Mouse (Mus musculus) T-helper 1 cell (primary cell): ENCODE results near the gene Dctn2.
"Not testable (repeated sequence)": the region's sequence is repeated elsewhere in the genome, so short reads cannot be mapped to it uniquely, and the experiment has no call there.

Experiments used
- in situ Hi-C: fragments of 300-600 bp; cut with MboI, MseI; formaldehyde crosslinking; loops from one replicate; pipeline ENCODE4 v1.15.1; 2025; ENCODE audit warnings: high pct_unique_total_duplicates

Gene Dctn2

DNA sequence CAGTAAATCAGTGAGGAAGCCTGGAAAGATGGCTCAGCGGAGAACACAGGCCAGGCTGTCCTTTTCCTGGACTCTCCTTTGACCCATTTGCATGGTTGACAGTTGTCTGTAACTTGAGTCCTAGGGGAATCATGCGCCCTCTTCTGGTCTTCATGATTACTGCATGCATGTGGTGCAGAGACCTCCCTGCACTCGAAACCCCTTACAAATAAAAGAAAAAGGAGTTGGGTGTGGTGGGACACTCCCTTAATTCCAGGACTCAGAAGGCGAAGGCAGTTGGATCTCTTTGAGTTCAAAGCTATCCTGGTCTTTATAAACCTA, 46.1 kb downstream of the Dctn2 start:
- in situ Hi-C loops: no loop called here

DNA sequence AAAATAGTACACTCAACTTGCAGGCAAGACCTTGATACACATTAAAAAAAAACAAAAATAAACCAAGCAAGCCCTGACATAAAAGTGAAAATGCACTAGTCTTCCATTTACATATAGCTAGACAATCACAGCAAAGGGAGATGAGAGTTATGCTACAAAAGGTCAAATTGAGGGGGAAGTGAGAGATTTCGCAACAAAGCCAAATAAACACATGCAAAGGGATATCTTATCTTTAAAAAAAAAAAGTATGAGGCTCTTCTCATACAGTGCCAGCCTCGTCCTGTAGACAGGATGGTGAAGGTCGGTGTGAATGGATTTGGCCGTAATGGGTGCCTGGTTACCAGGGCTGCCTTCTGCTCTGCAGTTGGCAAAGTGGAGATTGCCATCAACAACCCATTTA, 46.7 kb downstream of the Dctn2 start:
- in situ Hi-C loops: no loop called here

DNA sequence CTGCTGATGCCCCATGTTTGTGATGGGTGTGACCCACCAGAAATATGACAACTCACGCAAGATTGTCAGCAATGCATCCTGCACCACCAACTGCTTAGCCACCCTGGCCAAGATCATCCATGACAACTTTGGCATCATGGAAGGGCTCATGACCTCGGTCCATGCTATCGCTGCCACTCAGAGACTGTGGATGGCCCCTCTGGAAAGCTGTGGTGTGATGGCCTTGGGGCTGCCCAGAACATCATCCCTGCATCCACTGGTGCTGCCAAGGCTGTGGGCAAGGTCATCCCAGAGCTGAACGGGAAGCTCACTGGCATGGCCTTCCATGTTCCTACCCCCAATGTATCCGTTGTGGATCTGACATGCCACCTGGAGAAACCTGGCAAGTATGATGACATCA, 47.3 kb downstream of the Dctn2 start:
- in situ Hi-C loops: not testable (repeated sequence)

DNA sequence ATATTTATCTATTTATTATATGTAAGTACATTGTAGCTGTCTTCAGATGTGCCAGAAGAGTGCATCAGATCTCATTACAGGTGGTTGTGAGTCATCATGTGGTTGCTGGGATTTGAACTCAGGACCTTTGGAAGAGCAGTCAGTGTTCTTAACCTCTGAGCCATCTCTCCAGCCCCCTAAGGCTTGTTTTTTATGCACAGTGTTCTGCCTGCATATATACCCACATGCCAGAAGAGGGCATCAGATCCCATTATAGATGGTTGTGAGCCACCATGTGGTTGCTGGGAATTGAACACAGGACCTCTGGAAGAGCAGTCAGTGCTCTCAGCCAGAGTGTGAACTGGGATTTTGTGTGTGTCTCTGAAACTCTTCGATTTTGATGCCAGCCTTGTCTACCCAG, 48.8 kb downstream of the Dctn2 start:
- in situ Hi-C loops: loop anchor here (5.0 kb wide), 1 partner anchor 1307 kb away; no protein-coding TSS in a partner anchor

DNA sequence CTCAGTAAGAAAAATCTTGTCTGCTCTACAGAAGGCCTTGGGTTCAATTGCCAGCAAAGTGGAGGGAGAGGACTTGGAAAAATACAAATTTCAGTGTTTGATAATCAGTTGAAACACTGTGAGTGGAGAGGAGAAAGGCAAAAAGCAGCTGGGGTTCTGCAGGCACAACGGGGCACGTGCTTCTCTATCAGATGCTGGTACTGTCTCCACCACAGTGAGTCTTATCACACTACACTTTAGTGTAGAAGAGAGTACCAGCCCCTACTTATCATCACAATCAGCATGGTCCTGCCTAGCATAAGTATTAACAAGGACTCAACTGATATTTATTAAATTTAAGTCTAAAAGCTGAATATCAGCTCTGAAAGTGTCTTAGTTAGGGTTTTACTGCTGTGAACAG, 51.1 kb downstream of the Dctn2 start:
- in situ Hi-C loops: loop anchor here (5.0 kb wide), 1 partner anchor 1305 kb away; no protein-coding TSS in a partner anchor

DNA sequence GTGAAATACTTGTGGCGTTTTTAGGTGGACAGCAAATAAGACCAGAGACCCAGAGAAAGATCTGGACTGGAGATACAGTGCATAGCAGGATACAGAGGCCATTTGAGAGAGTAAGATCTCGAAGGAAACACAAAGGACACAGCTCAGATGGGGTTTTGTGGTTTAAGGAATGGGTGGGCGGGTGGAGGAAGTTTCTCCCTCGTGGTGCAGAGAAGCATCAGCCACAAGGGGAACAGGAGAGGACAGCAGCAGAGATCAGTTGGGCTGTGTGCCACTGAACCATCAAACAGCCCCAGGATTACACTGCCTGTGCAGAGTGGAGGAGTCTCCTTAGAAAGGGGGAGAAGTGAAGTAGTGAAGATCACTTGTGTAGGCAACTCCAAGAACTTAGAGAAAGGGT, 51.8 kb downstream of the Dctn2 start:
- in situ Hi-C loops: loop anchor here (5.0 kb wide), 1 partner anchor 1304 kb away; no protein-coding TSS in a partner anchor

DNA sequence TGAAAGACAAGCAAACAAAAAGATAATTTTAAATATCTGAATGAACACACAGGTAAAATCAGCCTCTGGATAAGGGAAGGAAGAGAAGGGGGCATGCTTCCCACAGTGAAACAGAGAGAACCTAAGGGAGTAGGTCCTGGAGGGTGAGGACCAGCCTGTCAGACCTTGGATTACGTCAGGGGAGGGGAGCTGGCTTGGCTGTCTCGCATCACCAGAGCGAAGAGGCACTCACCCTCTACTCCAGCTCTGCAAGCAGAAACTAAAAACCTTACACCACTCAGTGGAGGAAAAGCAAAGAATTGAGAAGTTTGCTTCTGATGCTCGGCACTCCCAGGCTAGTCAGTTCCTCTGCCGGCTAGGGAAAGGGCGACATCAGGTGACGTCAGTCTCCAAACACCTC, 53.8 kb downstream of the Dctn2 start:
- in situ Hi-C loops: loop anchor here (5.0 kb wide), 1 partner anchor 1302 kb away; no protein-coding TSS in a partner anchor

DNA sequence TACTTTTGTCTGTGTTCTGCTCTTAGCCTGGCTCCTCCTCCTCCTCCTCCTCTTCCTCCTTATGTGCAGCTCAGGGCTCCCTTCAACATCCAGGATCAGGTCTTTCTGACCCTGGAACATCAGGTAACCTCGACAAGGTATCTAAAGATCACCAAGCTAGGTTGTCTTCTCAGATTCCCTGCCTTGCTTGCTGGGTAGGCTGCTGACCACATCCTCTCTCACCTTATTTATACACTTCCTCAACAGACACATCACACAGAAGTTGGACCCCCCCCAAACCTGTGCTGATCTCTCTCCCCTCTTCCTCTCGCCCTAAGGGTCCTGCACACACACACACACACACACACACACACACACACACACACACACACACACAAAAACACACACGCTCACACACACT, 55.5 kb downstream of the Dctn2 start, which contains the start of gene Arhgap9:
Gene Arhgap9, plus strand, starts transcription at position 344 of the 400 bp plus-strand sequence.
- in situ Hi-C loops: no loop called here

DNA sequence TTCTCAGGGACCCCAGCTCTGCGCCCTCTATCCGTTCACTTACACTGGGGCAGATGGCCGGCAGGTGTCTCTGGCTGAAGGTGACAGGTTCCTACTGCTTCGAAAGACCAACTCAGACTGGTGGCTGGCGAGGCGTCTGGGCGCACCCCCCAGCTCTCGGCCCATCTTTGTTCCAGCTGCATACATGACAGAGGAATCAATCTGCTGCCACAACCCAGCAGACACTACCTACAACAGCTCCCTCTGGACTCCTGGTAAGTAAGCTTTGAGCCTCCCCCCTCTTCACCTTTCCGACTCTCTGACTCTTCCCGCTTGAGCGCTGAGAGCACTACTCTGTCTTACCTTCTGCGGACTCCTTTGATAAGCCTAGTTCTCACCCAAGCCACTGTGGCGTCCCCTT, 56.0 kb downstream of the Dctn2 start:
- in situ Hi-C loops: no loop called here

DNA sequence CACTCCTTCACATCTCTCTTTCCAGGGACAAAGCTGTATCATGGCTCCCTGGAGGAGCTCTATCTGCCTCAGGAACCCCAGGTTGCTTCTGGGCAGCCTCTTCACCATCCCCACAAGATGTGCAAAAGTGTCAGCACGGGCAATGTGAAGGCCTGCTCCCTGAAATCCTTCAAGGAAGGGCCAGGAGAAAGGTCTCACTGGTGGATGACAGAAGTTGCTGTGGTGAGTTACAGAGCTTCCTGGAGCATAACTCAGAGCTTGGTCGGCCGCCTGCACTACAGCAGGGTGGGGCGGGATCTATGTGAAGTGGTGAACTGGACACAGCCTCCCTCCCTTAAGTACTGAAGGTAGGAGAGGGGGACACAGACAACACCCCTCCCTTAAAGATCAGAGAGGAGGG, 56.5 kb downstream of the Dctn2 start:
- in situ Hi-C loops: no loop called here

DNA sequence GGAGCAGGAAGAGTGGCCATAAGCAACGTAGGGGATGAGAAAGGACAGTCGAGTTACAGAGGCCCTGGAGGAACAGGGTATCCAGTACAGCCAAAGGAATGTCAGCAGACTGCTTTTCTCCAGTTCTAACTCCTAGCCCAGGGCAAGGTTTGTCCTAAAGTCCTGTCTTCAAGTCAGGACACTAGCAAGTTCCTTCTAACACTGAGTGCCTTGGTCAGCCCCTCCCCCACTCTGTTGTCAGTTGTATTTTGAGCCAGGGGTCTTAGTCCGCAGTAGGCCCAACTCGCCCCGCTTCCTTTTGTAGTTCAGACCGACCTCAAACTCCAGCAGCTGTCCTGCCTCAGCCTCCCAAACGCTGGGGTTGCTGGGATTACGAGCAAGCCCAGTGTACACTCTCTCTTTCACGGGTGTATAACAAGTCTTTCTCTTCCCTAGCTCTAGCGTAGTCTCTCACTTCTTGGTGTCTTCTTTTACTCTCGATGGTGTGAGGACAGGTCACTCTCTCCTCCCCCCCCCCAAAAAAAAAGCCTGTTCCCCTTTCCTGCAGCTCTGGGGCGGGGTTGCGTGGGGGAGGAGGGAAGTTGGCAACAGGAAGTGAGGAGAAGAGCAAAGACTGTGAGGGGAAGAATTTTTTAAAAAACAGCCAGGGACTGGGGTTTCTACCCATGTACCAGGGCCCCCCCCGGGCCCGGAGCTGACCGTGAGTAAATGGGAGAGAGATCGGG, 57.1 kb downstream of the Dctn2 start:
- in situ Hi-C loops: no loop called here

DNA sequence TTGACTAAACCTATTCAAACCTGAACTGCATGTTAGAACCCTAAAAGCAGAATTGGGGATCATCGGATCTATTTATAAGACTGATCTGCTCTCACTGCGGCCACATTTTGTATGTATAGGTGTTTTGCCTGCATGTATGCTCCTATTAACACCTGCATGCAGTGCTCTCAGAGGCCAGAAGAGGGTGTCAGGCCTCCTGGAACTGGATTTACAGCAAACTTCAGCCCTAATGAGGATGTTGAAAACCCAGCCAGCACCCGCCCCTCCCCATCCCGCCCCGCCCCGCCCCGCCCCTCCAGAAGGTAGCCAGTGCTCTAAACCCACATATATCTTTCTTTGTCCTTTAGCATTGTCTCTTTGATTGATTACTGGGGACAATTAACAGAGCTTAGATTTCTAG, 58.3 kb downstream of the Dctn2 start:
- in situ Hi-C loops: no loop called here

DNA sequence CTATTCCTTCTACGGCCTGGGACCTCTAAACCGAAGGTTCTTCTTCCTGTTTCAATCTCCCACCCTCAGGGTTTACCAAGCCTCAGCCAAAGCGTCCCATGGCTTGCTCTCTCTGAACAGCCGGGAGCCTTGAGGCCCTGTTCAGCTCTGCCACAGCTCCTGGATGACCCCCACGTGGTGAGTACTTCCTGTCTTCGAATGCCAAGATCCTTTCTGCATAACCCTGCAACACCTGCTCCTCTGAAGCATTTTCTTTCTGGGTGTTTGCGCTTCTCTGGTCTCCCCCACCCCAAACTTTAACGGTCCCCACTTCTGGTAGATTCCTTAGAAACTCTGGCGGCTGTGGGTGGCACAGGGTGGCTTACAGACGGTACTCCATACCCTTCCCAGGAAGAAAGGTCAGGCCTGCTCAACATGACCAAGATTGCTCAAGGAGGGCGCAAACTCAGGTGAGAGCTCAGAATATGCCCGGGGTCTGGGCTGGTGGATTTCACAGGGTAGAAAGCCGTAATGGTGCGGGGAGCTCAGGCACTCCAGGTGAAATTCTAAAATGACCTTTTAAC, 59.4 kb downstream of the Dctn2 start:
- in situ Hi-C loops: no loop called here

DNA sequence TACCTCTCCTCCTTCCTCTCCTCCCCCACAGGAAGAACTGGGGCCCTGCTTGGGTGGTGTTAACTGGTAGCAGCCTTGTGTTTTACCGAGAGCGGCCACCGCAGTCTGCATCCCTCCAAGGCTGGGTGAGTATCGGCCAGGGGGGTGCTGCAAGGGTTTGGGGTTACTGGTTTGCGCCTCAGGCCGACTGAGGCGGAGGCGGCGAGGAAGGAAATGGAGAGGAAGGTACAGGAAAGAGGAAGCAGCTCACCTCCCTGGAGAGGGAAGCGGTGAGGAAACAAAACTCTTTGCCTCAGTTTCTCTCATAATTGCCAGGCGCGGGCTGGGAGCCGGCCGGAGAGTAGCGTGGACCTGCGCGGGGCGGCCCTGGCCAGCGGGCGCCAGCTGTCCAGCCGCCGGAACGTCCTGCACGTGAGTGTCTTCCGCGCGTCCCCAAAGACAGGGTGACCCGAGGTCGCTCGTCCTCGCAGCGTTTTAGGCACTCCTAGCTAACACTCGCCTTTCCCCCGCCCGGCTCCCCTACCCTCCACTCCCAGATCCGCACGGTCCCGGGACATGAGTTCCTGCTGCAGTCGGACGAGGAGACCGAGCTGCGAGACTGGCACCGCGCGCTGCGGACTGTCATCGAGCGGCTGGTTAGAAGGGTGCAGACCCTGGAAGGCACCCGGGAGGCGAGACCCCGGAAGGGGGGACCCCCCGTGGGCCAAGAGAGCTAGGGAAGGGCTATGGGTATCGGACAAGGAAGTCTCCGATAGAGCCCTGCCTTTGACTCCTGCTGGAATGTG, 60.0 kb downstream of the Dctn2 start:
- in situ Hi-C loops: no loop called here

DNA sequence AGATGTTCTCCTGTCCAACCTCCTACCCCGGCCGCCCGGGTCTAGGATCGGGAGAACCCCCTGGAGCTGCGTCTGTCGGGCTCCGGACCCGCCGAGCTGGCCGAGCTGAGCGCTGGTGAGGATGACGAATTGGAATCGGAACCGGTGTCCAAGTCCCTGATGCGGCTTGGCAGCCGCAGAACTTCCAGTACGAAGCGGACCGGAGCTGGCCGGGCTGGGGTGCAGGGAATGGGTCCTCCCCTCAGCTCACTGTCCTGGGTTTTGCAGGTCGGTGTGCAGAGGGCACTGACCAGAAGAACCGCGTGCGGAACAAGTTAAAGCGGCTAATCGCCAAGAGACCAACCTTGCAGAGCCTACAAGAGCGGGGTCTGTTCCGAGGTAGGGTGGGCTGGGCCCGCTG, 60.7 kb downstream of the Dctn2 start:
- in situ Hi-C loops: no loop called here

DNA sequence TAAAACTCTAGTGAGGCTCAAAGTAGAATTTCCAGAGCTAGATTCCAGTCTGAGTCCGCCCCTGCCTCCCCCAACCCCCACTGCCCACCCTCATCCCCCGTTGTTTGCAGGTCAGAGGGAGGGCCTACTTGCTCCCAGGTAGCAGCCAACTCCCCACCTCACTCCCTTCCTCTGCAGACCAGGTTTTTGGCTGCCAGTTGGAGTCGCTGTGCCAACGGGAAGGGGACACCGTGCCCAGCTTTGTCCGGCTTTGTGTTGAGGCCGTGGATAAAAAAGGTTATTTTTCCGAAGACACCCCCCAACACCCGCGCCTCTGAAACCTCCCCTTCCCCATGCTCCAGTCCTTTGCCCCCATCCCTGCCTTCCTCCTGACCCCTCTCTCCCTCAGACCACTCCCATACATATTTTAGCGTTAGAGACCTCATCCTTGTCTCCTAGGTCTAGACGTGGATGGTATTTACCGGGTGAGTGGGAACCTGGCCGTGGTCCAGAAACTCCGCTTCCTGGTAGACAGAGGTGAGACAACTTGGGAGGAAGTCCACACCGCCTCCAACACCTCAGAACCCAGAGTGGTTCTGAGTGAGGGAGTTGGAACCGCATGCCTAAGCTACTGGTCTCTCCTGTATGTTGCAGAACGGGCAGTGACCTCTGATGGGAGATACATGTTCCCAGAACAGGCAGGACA, 61.4 kb downstream of the Dctn2 start:
- in situ Hi-C loops: no loop called here

DNA sequence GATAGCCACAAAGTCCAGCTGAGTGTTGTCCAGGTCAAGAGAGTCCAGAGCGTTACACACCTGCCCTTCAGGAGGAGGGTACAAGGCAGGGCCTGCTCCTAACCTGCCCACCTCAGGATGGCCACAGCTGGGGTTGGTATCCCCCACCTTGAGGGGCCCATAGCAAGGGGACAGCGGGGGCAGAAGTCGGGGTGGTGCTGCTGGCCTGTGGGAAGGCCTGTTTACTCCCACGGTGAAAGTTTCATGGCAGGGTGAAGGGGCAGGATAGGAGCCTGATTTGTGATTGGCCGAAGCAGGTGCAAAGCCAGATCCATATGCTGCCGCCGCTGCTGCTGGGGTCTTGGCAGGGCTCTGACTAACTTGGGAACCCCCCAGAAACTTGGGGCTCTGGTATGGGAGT, 64.0 kb downstream of the Dctn2 start:
- in situ Hi-C loops: no loop called here
